Mouse (Mus musculus) midbrain, embryonic 13.5 days (tissue): ENCODE measurements at regions not wholly inside any gene's neighbourhood (a gene's known extent, or its start where the extent isn't known, plus 50 kb on each side); places are given as distances from the start of the nearest gene placed in this dataset.
"Not testable (repeated sequence)": the region's sequence is repeated elsewhere in the genome, so short reads cannot be mapped to it uniquely, and the experiment has no call there.

Source experiments
- ATAC-seq: fragments of 200-750 bp; cut with Nextera tagmentation; 2 replicates; pipeline ENCODE4 v1.8.0; 2017; ENCODE audit warnings: mild to moderate bottlenecking, moderate TSS enrichment, moderate library complexity
- H3K27ac ChIP-seq: fragments of 300-500 bp; sonication (generic); 2 replicates; pipeline ENCODE4 v1.5.1; 2015; ENCODE audit warnings: inconsistent platforms, mild to moderate bottlenecking, moderate library complexity
- H3K27me3 ChIP-seq: fragments of 300-500 bp; sonication (generic); 2 replicates; pipeline ENCODE4 v1.6.1; 2015; ENCODE audit warnings: mild to moderate bottlenecking, inconsistent platforms
- H3K36me3 ChIP-seq: fragments of 300-500 bp; sonication (generic); 2 replicates; pipeline ENCODE4 v1.6.1; 2015; ENCODE audit warnings: mild to moderate bottlenecking, inconsistent platforms
- H3K4me1 ChIP-seq: fragments of 300-500 bp; sonication (generic); replicated peaks from 2 replicates; pipeline ENCODE4 v1.6.1; 2015; ENCODE audit warnings: inconsistent platforms
- H3K4me2 ChIP-seq: fragments of 300-500 bp; sonication (generic); replicated peaks from 2 replicates; pipeline ENCODE4 v1.6.1; 2015; ENCODE audit warnings: moderate library complexity, mild to moderate bottlenecking, inconsistent platforms
- H3K4me3 ChIP-seq: fragments of 300-500 bp; sonication (generic); replicated peaks from 2 replicates; pipeline ENCODE4 v1.5.1; 2015; ENCODE audit warnings: mild to moderate bottlenecking, inconsistent platforms
- H3K9ac ChIP-seq: fragments of 300-500 bp; sonication (generic); replicated peaks from 2 replicates; pipeline ENCODE4 v1.6.1; 2015; ENCODE audit warnings: mild to moderate bottlenecking, inconsistent platforms
- H3K9me3 ChIP-seq: fragments of 300-500 bp; sonication (generic); 2 replicates; pipeline ENCODE4 v1.6.1; 2016; ENCODE audit warnings: mild to moderate bottlenecking, inconsistent platforms
- WGBS: fragments of 180-500 bp; shearing (Covaris S2); methylation state at CpG from one replicate; pipeline ENCODE4 v1.1.7; 2015; 5-methylcytosine and 5-hydroxymethylcytosine counted together

- not testable (repeated sequence) for H3K4me1 ChIP-seq, H3K27ac ChIP-seq, H3K9me3 ChIP-seq, H3K27me3 ChIP-seq, H3K36me3 ChIP-seq
- H3K4me2 ChIP-seq, result peak overlapping the region; percentile 48
- WGBS, result 4% methylated on average over 30 of the region's 51 CpGs
- ATAC-seq, result peak; percentile 96
- H3K9ac ChIP-seq, result peak overlapping the region; percentile 46; the same call in 1 of the 2 replicates
- peak overlapping the region; percentile 34 for H3K4me3 ChIP-seq
Measured at GRCm38 (mm10) chr4:146263038-146263685, 106.5 kb downstream of the Zfp600 start.

DNA sequence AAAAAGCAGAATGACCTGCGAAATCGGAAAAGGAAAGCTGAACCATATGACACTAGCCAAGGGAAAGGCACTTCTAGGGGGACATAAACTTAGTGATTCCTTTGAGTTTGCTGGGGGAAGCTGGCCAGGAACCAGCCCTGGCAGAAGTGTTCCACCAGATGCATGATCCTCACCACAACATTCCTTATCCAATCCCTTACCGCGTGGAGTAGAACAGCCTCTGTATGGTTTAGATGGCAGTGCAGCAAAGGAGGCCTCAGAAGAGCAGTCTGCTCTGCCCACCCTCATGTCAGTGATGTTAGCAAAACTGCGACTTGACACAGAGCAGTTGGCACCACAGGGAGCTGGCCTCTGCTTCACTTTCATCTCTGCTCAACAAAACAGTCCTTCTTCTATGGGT is 107.2 kb downstream of the Zfp600 start:
- not testable (repeated sequence) for H3K27ac ChIP-seq, H3K36me3 ChIP-seq, H3K9ac ChIP-seq, H3K9me3 ChIP-seq, H3K4me2 ChIP-seq, H3K27me3 ChIP-seq, ATAC-seq, H3K4me1 ChIP-seq
- WGBS, result 45% methylated on average over 2 of the region's 5 CpGs
- peak overlapping the region; percentile 34; the same call in 1 of the 2 replicates for H3K4me3 ChIP-seq

DNA sequence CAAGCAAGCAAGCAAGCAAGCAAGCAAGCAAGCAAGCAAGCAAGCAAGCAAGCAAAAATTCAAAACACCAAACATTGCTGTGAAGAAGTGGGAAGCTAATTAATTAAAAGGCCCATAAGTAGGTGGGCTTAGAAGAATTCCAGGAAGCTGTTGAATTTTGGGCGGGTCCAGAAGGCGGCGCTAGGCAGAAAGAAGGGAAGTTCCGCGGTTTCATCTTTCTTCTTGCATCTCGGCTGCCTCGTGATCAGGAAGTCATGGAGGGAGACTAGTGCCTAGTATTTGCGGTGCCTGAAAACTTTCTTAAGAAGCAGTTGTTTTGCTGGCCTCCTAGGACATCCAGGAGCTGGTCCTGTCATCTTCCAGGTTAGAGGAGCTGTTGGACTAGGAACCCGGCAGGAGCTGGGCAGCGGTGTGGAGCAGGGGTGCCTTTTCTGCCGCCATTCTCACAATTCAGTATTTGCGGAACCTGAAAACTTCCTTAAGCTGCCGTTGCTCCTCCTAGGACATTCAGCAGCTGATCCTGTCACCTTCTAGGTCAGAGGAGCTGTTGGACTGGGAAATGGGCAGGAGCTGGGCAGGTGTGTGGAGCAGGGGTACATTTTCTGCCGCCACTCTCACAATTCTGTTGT is 113.6 kb downstream of the Zfp600 start:
- H3K36me3 ChIP-seq, H3K27me3 ChIP-seq, H3K9ac ChIP-seq, H3K27ac ChIP-seq, H3K4me2 ChIP-seq, ATAC-seq, H3K4me3 ChIP-seq, H3K4me1 ChIP-seq, H3K9me3 ChIP-seq: not testable (repeated sequence)
- no CpG with 5 or more reads among the region's 14 CpGs for WGBS
